Mouse (Mus musculus) thymus, adult 2 months (tissue): Measurements from ENCODE around the gene Zfp26.

Source experiments
- CTCF ChIP-seq: fragments of 200-500 bp; IDR thresholded peaks from 2 replicates; pipeline ENCODE4 v1.5.1; 2012; ENCODE audit warnings: mild to moderate bottlenecking, control low read depth, low read length, moderate library complexity, borderline replicate concordance; ENCODE audit not compliant: control insufficient read depth, poor library complexity, insufficient read depth; ENCODE audit errors: extremely low read depth
- POLR2A ChIP-seq: fragments of 200-500 bp; IDR thresholded peaks from 2 replicates; pipeline ENCODE4 v1.6.1; 2012; ENCODE audit warnings: mild to moderate bottlenecking, low read length, control low read depth, moderate library complexity; ENCODE audit not compliant: control insufficient read depth, poor library complexity, insufficient read depth; ENCODE audit errors: extremely low read depth

- no peak for TF ChIP-seq CTCF
- TF ChIP-seq POLR2A = no peak
These were observed 44.8 kb upstream of the Zfp26 start for GRCm38 (mm10) chr9:20504801-20505200.
